Comparison of ENCODE assay signal across 7 mouse cellular contexts in the genomic region with DNA sequence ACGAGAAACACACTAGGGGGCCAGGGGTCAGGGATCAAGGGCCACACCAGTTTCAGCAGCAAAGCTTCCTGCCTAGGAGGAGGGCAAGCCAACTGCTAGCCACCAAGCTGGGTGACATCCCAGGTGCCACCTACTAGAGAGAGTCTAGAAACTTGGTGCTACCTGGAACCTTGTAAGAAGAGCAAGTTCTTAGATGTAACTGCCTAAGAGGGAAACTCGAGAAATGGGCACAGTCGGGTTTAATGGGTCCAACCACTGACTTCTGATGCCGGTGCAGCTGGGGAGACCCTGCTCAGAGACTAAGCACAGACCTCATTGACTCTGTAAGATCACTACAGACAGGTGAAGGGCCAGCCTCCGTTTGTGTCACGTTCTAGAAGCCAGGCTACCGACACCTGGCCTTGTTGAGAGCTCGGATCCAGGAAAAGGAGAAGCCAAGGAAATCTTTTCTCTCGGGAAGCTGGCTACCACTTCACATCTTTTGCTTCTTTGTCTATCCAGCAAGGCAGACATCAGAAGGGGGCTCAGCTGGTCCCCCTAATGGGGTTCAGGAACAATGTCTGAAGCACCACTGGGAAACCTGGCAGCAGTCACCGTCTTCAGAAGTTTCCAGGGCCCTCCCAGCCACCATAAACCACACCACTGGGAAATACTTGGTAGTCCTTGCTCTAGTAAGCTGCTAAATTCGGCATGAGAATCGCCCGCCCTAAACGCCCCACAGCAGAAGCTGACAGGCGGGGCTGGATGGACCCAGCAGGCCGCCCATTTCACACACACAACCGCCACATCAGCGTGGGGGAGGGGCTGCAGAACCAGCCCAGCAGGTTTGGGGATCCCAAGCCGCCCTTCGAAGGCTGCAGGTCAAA. TPM values are rescaled to one million over a fixed set of nuclear protein-coding genes. Genes with fewer than 3 reads are reported as not detected.
DNase-seq lines count a peak whose midpoint lies in the region; ATAC-seq and TF ChIP-seq lines count a peak whose summit lies in the region.

No protein-coding gene starts in this region.

- intact Hi-C loops in gastrocnemius, postnatal 14 days (cut with DNase I; ENCODE audit: low total_unique reads), result no loop called here

- H3K9me3 ChIP-seq in intestine, embryonic 14.5 days (ENCODE audit: control insufficient read depth, low read length), result no peaks in the 10 kb centered on the region
- no peaks in the 10 kb centered on the region for H3K9me3 ChIP-seq in limb, embryonic 15.5 days
- H3K9me3 ChIP-seq in stomach, embryonic 15.5 days, result no peaks in the 10 kb centered on the region

- no peak for ATAC-seq in intestine, embryonic 14.5 days (replicated peaks; ENCODE audit: low FRiP score, low TSS enrichment, low read depth)
- no peak for ATAC-seq in limb, embryonic 15.5 days (ENCODE audit: insufficient number of reproducible peaks, low FRiP score, low TSS enrichment, low read depth)
- ATAC-seq in monocyte, adult 5-6 weeks (replicated peaks; ENCODE audit: insufficient number of reproducible peaks, low FRiP score, low TSS enrichment, poor library complexity, severe bottlenecking), result peak; percentile 18; the same call in 1 of the 2 replicates
- ATAC-seq in stomach, embryonic 15.5 days (ENCODE audit: insufficient read depth, low FRiP score, low read depth), result peak; percentile 27

- peaks cover 11% of the 10 kb centered on the region for H3K4me1 ChIP-seq in cortical plate, adult 2 months (ENCODE audit: control insufficient read depth, insufficient read depth, low read length)
- H3K4me1 ChIP-seq in intestine, embryonic 14.5 days (replicated peaks; ENCODE audit: control insufficient read depth, insufficient read depth, low read length), result peaks cover 52% of the 10 kb centered on the region
- H3K4me1 ChIP-seq in limb, embryonic 15.5 days, result peaks cover 65% of the 10 kb centered on the region
- H3K4me1 ChIP-seq in stomach, embryonic 15.5 days, result peaks cover 52% of the 10 kb centered on the region

- peak; percentile 92 for DNase-seq in adrenal gland, adult 2 months
- DNase-seq in gastrocnemius, postnatal 14 days, result peak; percentile 94
- DNase-seq in intestine, embryonic 14.5 days (ENCODE audit: low spot score), result peak; percentile 94

- H3K36me3 ChIP-seq in intestine, embryonic 14.5 days (ENCODE audit: control insufficient read depth, insufficient read depth, low read length), result peaks cover 4% of the 10 kb centered on the region
- H3K36me3 ChIP-seq in limb, embryonic 15.5 days, result 0 out of 2 replicates have a peak, but pooled peaks cover 4% of the 10 kb centered on the region
- no peaks in the 10 kb centered on the region for H3K36me3 ChIP-seq in stomach, embryonic 15.5 days

- H3K9ac ChIP-seq in intestine, embryonic 14.5 days (ENCODE audit: low read length), result peak overlapping the region; percentile 99
- H3K9ac ChIP-seq in limb, embryonic 15.5 days, result peak overlapping the region; percentile 89
- peak overlapping the region; percentile 88 for H3K9ac ChIP-seq in stomach, embryonic 15.5 days

- peak overlapping the region; percentile 100 for H3K4me2 ChIP-seq in intestine, embryonic 14.5 days (ENCODE audit: low read length)
- H3K4me2 ChIP-seq in limb, embryonic 15.5 days, result peak overlapping the region; percentile 89
- H3K4me2 ChIP-seq in stomach, embryonic 15.5 days, result peak overlapping the region; percentile 87

- H3K4me3 ChIP-seq in cortical plate, adult 2 months (ENCODE audit: insufficient read depth, low read length), result peak overlapping the region; percentile 69
- peak overlapping the region; percentile 89 for H3K4me3 ChIP-seq in intestine, embryonic 14.5 days (ENCODE audit: low read depth, low read length)
- peak overlapping the region; percentile 88 for H3K4me3 ChIP-seq in limb, embryonic 15.5 days
- peak overlapping the region; percentile 60 for H3K4me3 ChIP-seq in stomach, embryonic 15.5 days (replicated peaks)

- no peaks in the 10 kb centered on the region for H3K27me3 ChIP-seq in intestine, embryonic 14.5 days (replicated peaks; ENCODE audit: control insufficient read depth, insufficient read depth, low read length)
- no peaks in the 10 kb centered on the region for H3K27me3 ChIP-seq in limb, embryonic 15.5 days
- no peaks in the 10 kb centered on the region for H3K27me3 ChIP-seq in stomach, embryonic 15.5 days (replicated peaks)

- WGBS in intestine, embryonic 14.5 days, result 3% methylated on average over 20 of the region's 20 CpGs
- WGBS in limb, embryonic 15.5 days, result 3% methylated on average over 20 of the region's 20 CpGs
- WGBS in stomach, embryonic 15.5 days, result 3% methylated on average over 20 of the region's 20 CpGs

- no peak for TF ChIP-seq POLR2A in cortical plate, adult 2 months (IDR thresholded peaks at IDR 0.05; ENCODE audit: extremely low read depth, insufficient read depth, low read length)

- peak overlapping the region; percentile 84 for H3K27ac ChIP-seq in cortical plate, adult 2 months (ENCODE audit: insufficient read depth, low read length)
- peak overlapping the region; percentile 100 for H3K27ac ChIP-seq in intestine, embryonic 14.5 days (ENCODE audit: low read depth)
- peak overlapping the region; percentile 100 for H3K27ac ChIP-seq in limb, embryonic 15.5 days
- H3K27ac ChIP-seq in stomach, embryonic 15.5 days, result peak overlapping the region; percentile 100

- TF ChIP-seq CTCF in cortical plate, adult 2 months (IDR thresholded peaks at IDR 0.05; ENCODE audit: extremely low read depth, insufficient read depth, low read length), result no peak

RNA-seq across cellular contexts. Expression of a gene that starts 4.7 kb away (rescaled TPM):
- 10 to 100 TPM; 20.5 to 24.0 TPM for total RNA-seq in adrenal gland, adult 2 months (2021)
- polyA plus RNA-seq in adrenal gland, adult 2 months (2012; rRNA removed), result 17.2 and 22.3 TPM in 2 replicates
- polyA plus RNA-seq in cortical plate, adult 2 months (2012; rRNA removed), result 8.4 and 9.2 TPM in 2 replicates
- 10 to 100 TPM; 10.5 to 11.2 TPM for total RNA-seq in gastrocnemius, postnatal 14 days (2021)
- 10.3 and 10.6 TPM in 2 replicates for polyA plus RNA-seq in intestine, embryonic 14.5 days (2014; fragmentation: Nextera tagmentation; extraction: Ambion mirVana)
- 8.9 and 10.4 TPM in 2 replicates for polyA plus RNA-seq in limb, embryonic 15.5 days (2015; fragmentation: Nextera tagmentation; extraction: Ambion mirVana)
- 2.4 to 15.3 TPM (median 3.2 TPM) in 3 replicates for total RNA-seq in monocyte, adult 5-6 weeks (2017)
- 9.4 and 9.6 TPM in 2 replicates for polyA plus RNA-seq in stomach, embryonic 15.5 days (2015; fragmentation: Nextera tagmentation; extraction: Ambion mirVana)

RNA-seq across cellular contexts. Expression of a gene that starts 4.8 kb away (rescaled TPM):
- 1 to 10 TPM in 1 of 2 experiments, under 1 TPM in 1; 0.84 to 3.8 TPM for total RNA-seq in adrenal gland, adult 2 months (2021)
- polyA plus RNA-seq in adrenal gland, adult 2 months (2012; rRNA removed), result 1.7 and 3.6 TPM in 2 replicates
- polyA plus RNA-seq in cortical plate, adult 2 months (2012; rRNA removed), result 47.4 and 48.1 TPM in 2 replicates
- under 1 TPM; 0.27 to 0.51 TPM for total RNA-seq in gastrocnemius, postnatal 14 days (2021)
- 1.5 and 1.9 TPM in 2 replicates for polyA plus RNA-seq in intestine, embryonic 14.5 days (2014; fragmentation: Nextera tagmentation; extraction: Ambion mirVana)
- 4.9 and 5.7 TPM in 2 replicates for polyA plus RNA-seq in limb, embryonic 15.5 days (2015; fragmentation: Nextera tagmentation; extraction: Ambion mirVana)
- total RNA-seq in monocyte, adult 5-6 weeks (2017), result 18.8 to 40.6 TPM (median 30.1 TPM) in 3 replicates
- 1.9 and 2.3 TPM in 2 replicates for polyA plus RNA-seq in stomach, embryonic 15.5 days (2015; fragmentation: Nextera tagmentation; extraction: Ambion mirVana)

RNA-seq across cellular contexts. Expression of a gene that starts 31.9 kb away (rescaled TPM):
- total RNA-seq in adrenal gland, adult 2 months (2021), result 10 to 100 TPM; 20.5 to 29.1 TPM
- 17.9 and 22.6 TPM in 2 replicates for polyA plus RNA-seq in adrenal gland, adult 2 months (2012; rRNA removed)
- polyA plus RNA-seq in cortical plate, adult 2 months (2012; rRNA removed), result 27.1 and 27.9 TPM in 2 replicates
- 10 to 100 TPM; 19.2 to 19.5 TPM for total RNA-seq in gastrocnemius, postnatal 14 days (2021)
- 58.6 and 68.4 TPM in 2 replicates for polyA plus RNA-seq in intestine, embryonic 14.5 days (2014; fragmentation: Nextera tagmentation; extraction: Ambion mirVana)
- 88.2 and 93.3 TPM in 2 replicates for polyA plus RNA-seq in limb, embryonic 15.5 days (2015; fragmentation: Nextera tagmentation; extraction: Ambion mirVana)
- total RNA-seq in monocyte, adult 5-6 weeks (2017), result 16.7 to 38.7 TPM (median 18.9 TPM) in 3 replicates
- 67.6 and 76.0 TPM in 2 replicates for polyA plus RNA-seq in stomach, embryonic 15.5 days (2015; fragmentation: Nextera tagmentation; extraction: Ambion mirVana)

RNA-seq across cellular contexts. Expression of a gene that starts 45.2 kb away (rescaled TPM):
- 10 to 100 TPM in 1 of 2 experiments, 1 to 10 TPM in 1; 5.0 to 11.2 TPM for total RNA-seq in adrenal gland, adult 2 months (2021)
- polyA plus RNA-seq in adrenal gland, adult 2 months (2012; rRNA removed), result 1.0 and 2.2 TPM in 2 replicates
- not detected in 2 replicates for polyA plus RNA-seq in cortical plate, adult 2 months (2012; rRNA removed)
- total RNA-seq in gastrocnemius, postnatal 14 days (2021), result not detected
- polyA plus RNA-seq in intestine, embryonic 14.5 days (2014; fragmentation: Nextera tagmentation; extraction: Ambion mirVana), result 1.3 and 1.9 TPM in 2 replicates
- not detected in 2 replicates for polyA plus RNA-seq in limb, embryonic 15.5 days (2015; fragmentation: Nextera tagmentation; extraction: Ambion mirVana)
- not detected in 3 replicates for total RNA-seq in monocyte, adult 5-6 weeks (2017)
- 2.2 and 5.3 TPM in 2 replicates for polyA plus RNA-seq in stomach, embryonic 15.5 days (2015; fragmentation: Nextera tagmentation; extraction: Ambion mirVana)

Comparison
In these comparisons a context has a peak if more than half of its experiments do, and no peak if none do; other contexts are left out.
1. ATAC-seq: peak in monocyte, adult 5-6 weeks (single experiment) and stomach, embryonic 15.5 days (single experiment); none in intestine, embryonic 14.5 days (single experiment) and limb, embryonic 15.5 days (single experiment).
2. Peak in every context shown above with its lines, with median percentiles within 50 percentile points of each other: DNase-seq, H3K27ac ChIP-seq, H3K4me3 ChIP-seq, H3K4me2 ChIP-seq and H3K9ac ChIP-seq.